Mouse (Mus musculus): ENCODE measurements around the gene Ccdc8. TPM values are rescaled to one million over a fixed set of nuclear protein-coding genes. Genes with fewer than 3 reads are reported as not detected.
A peak's percentile ranks its signal among the peaks of the same experiment; 100 is the strongest.

Gene Ccdc8
- polyA plus RNA-seq, 1 experiment from 2014 or later = 7.8 TPM

DNA sequence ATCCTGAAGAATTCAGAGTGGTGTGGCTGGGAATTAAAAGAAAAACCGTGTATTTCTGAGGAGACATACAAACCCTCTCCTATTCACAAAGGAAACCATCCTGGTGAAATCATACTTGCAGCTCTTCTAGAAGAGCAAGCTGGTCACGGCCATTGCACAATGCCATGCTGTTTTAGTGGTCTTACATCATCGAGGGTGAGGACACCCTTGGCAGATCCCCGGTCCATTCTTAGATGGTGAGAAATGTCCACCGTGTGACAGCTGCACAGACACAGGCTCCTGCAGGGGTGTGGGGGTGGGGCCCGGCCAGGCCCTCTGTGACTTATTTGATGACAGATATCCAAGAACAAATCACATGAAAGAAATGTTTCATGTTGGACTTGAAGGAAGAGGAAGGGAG lies 18.5 kb upstream of the Ccdc8 start:
- DNase-seq (ENCODE audit: low spot score) (peak; percentile 95), ATAC-seq (peak; percentile 97)
- Histone ChIP-seq H3K36me3 (ENCODE audit: insufficient read depth, low read length) (no peaks in the 10 kb centered on the region), H3K4me2 (replicated peaks; ENCODE audit: low read depth, low read length) (no peak overlapping the region), H3K9ac (replicated peaks; ENCODE audit: low read depth) (no peak overlapping the region), H3K9me3 (ENCODE audit: low read length) (no peaks in the 10 kb centered on the region), H3K4me3 (ENCODE audit: low read depth, low read length) (no peak overlapping the region), H3K4me1 (ENCODE audit: insufficient read depth, low read depth, low read length) (peaks cover 3% of the 10 kb centered on the region; the same call in 1 of the 2 replicates), H3K27me3 (replicated peaks; ENCODE audit: insufficient read depth, low read length) (no peaks in the 10 kb centered on the region), H3K27ac (ENCODE audit: low read length) (no peak overlapping the region)
- no peak for TF ChIP-seq CTCF (IDR thresholded peaks at IDR 0.05)
- TF ChIP-seq EP300 (IDR thresholded peaks at IDR 0.05) = peak; percentile 80
- 34% methylated on average over 6 of the region's 6 CpGs for WGBS

DNA sequence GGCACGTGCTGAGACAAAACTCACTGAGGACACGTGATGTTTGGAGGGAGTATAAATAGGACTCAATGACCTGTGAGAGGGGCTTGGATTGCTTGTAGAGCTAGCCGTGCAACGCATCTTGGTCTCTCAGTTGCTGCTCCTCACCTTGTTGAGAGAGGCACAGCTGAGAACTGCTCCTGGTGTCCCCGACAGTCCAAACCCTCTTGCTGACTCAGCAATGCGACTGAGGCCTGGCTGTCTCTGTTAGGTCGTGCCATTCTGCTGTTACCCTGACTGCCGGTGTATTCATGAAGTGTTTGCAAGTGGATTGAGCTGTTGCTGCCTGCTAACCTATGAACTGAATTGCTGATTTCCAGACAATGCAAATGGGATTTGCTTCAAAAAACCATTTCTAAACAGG lies 16.2 kb upstream of the Ccdc8 start:
- peaks cover 3% of the 10 kb centered on the region; the same call in 1 of the 2 replicates for H3K4me1 ChIP-seq (ENCODE audit: insufficient read depth, low read depth, low read length)
- no peak overlapping the region for H3K4me2 ChIP-seq (replicated peaks; ENCODE audit: low read depth, low read length)
- DNase-seq (ENCODE audit: low spot score) (no peak), ATAC-seq (no peak)
- no peaks in the 10 kb centered on the region for H3K36me3 ChIP-seq (ENCODE audit: insufficient read depth, low read length)
- H3K4me3 ChIP-seq (ENCODE audit: low read depth, low read length) = no peak overlapping the region
- no peak overlapping the region for H3K27ac ChIP-seq (ENCODE audit: low read length)
- TF ChIP-seq EP300 (IDR thresholded peaks at IDR 0.05) = no peak
- TF ChIP-seq CTCF (IDR thresholded peaks at IDR 0.05) = no peak
- no peaks in the 10 kb centered on the region for H3K27me3 ChIP-seq (replicated peaks; ENCODE audit: insufficient read depth, low read length)
- H3K9ac ChIP-seq (replicated peaks; ENCODE audit: low read depth) = no peak overlapping the region
- 44% methylated on average over 8 of the region's 8 CpGs for WGBS
- H3K9me3 ChIP-seq (ENCODE audit: low read length) = no peaks in the 10 kb centered on the region

DNA sequence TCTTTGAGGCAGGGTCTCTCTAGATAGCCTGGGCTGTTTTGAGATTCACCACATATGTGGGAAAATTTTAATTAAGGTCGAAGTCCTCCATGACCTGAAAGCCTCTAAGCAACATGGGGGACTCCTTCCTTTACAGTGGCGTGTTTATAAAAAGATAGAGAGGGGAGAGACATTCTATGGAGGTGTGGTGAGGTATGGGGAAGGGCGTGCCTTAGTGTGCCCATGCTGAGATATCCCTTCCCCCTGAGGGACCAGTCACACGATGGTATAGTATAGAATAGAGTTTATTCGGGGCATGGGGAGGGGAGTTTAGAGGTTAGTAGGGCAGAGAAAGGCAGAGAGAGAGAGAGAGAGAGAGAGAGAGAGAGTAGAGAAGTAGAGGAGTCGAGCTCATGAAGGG lies 14.3 kb upstream of the Ccdc8 start:
- TF ChIP-seq CTCF (IDR thresholded peaks at IDR 0.05) (no peak), EP300 (IDR thresholded peaks at IDR 0.05) (no peak)
- H3K4me2 ChIP-seq (replicated peaks; ENCODE audit: low read depth, low read length) = no peak overlapping the region
- H3K27ac ChIP-seq (ENCODE audit: low read length) = no peak overlapping the region
- H3K9ac ChIP-seq (replicated peaks; ENCODE audit: low read depth) = no peak overlapping the region
- no peak overlapping the region for H3K4me3 ChIP-seq (ENCODE audit: low read depth, low read length)
- no peaks in the 10 kb centered on the region for H3K27me3 ChIP-seq (replicated peaks; ENCODE audit: insufficient read depth, low read length)
- ATAC-seq = no peak
- DNase-seq (ENCODE audit: low spot score) = no peak
- WGBS = 63% methylated on average over 6 of the region's 6 CpGs
- H3K9me3 ChIP-seq (ENCODE audit: low read length) = no peaks in the 10 kb centered on the region
- no peaks in the 10 kb centered on the region for H3K36me3 ChIP-seq (ENCODE audit: insufficient read depth, low read length)
- H3K4me1 ChIP-seq (ENCODE audit: insufficient read depth, low read depth, low read length) = peaks cover 3% of the 10 kb centered on the region; the same call in 1 of the 2 replicates

DNA sequence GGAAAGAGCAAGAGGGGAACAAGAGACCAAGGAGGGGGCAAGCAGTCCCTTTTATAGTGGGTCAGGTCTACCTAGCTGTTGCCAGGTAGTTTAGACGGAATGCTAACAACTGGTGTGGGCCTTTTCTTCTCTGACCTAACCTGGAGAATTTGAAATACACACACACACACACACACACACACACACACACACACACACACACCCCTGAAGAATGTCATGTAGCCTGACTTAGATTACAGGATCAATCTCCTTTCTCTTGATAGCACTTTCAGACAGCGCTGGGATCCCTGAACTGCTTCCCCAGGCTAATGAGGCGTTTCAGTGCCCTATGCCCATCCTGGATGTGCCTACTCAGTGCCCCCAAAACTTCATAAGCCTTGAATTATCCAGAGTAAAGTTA lies 13.9 kb upstream of the Ccdc8 start:
- WGBS = 89% methylated on average over 3 of the region's 3 CpGs
- Histone ChIP-seq H3K27me3 (replicated peaks; ENCODE audit: insufficient read depth, low read length) (no peaks in the 10 kb centered on the region), H3K4me2 (replicated peaks; ENCODE audit: low read depth, low read length) (no peak overlapping the region)

DNA sequence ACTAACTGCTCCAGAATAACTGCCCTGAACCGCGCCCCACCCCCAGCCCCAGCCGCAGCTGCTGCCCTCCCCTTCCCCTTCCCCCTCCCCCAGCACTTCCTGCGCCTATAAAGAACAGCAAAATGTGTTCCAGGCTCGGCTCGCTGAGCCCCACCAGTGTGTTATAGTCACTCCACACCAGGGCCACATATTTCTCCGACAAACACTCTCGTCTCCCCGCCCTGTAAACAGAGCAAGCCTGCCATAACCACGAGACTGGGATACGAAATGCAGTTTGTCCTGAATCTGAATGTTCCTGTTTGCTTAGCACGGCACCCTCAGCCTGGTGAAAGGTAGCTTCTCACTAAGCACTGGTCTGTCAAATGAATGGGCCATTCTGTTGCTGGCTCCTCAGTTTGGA lies 12.2 kb upstream of the Ccdc8 start:
- WGBS = under 1% methylated on average over 12 of the region's 12 CpGs
- TF ChIP-seq EP300 (IDR thresholded peaks at IDR 0.05) = no peak
- no peak for TF ChIP-seq CTCF (IDR thresholded peaks at IDR 0.05)
- peak overlapping the region; percentile 73 for H3K27ac ChIP-seq (ENCODE audit: low read length)
- no peaks in the 10 kb centered on the region for H3K36me3 ChIP-seq (ENCODE audit: insufficient read depth, low read length)
- peak overlapping the region; percentile 15; the same call in 1 of the 2 replicates for H3K4me3 ChIP-seq (ENCODE audit: low read depth, low read length)
- H3K4me2 ChIP-seq (replicated peaks; ENCODE audit: low read depth, low read length) = peak overlapping the region; percentile 47
- DNase-seq (ENCODE audit: low spot score) (peak; percentile 75), ATAC-seq (peak; percentile 71)
- peaks cover 3% of the 10 kb centered on the region; the same call in 1 of the 2 replicates for H3K4me1 ChIP-seq (ENCODE audit: insufficient read depth, low read depth, low read length)
- no peaks in the 10 kb centered on the region for H3K9me3 ChIP-seq (ENCODE audit: low read length)
- H3K9ac ChIP-seq (replicated peaks; ENCODE audit: low read depth) = no peak overlapping the region
- H3K27me3 ChIP-seq (replicated peaks; ENCODE audit: insufficient read depth, low read length) = no peaks in the 10 kb centered on the region

More for the DNA sequence above, 13.9 kb upstream of the Ccdc8 start:
- Histone ChIP-seq H3K9me3 (ENCODE audit: low read length) (no peaks in the 10 kb centered on the region), H3K9ac (replicated peaks; ENCODE audit: low read depth) (no peak overlapping the region), H3K36me3 (ENCODE audit: insufficient read depth, low read length) (no peaks in the 10 kb centered on the region), H3K4me1 (ENCODE audit: insufficient read depth, low read depth, low read length) (peaks cover 3% of the 10 kb centered on the region; the same call in 1 of the 2 replicates), H3K27ac (ENCODE audit: low read length) (no peak overlapping the region), H3K4me3 (ENCODE audit: low read depth, low read length) (no peak overlapping the region)
- ATAC-seq (no peak), DNase-seq (ENCODE audit: low spot score) (no peak)
- TF ChIP-seq EP300 (IDR thresholded peaks at IDR 0.05) (no peak), CTCF (IDR thresholded peaks at IDR 0.05) (no peak)

DNA sequence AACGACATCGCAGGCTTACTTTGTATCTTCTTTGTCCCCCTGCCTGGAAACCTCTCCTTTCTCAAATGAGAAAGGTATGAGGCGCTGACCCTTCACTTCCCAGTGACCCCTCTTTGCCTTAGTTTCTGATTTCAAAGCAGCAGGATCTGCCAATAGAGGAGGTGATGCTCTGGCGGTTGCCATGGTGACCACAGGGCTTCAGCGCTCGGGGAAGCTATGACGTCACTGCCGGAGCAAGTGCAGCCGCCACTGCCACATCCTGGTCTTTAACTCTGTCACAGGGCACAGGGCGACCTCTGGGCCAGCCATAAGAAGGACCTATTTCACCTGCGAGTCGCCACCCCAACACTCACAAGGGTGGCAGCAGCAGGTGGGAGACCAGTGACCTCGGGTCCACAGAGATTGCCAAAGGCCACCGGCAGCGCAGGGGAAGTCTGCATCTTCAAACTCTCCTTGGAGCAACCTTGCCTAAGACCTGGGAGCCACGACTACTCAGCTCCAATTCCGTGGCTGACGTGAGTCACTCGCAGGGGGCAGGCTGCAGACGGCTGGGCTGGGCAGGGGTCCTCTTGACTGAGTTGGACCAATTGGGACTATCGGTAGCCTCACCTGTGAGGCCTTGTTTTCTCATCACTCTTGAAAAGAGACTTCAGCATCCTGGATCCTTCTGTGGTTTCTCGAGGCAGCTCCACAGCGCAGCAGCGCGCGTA lies 9.5 kb upstream of the Ccdc8 start, which contains the start of gene Gm42372:
Gene Gm42372 (plus strand): TSS at position 228 of the 710 bp plus-strand sequence.
- peak; percentile 59 for DNase-seq (ENCODE audit: low spot score)

More for the DNA sequence above, 9.5 kb upstream of the Ccdc8 start, which contains the start of gene Gm42372:
- TF ChIP-seq EP300 (IDR thresholded peaks at IDR 0.05) (no peak), CTCF (IDR thresholded peaks at IDR 0.05) (no peak)
- H3K27me3 ChIP-seq (replicated peaks; ENCODE audit: insufficient read depth, low read length) = no peaks in the 10 kb centered on the region
- H3K4me1 ChIP-seq (ENCODE audit: insufficient read depth, low read depth, low read length) = no peaks in the 10 kb centered on the region
- H3K36me3 ChIP-seq (ENCODE audit: insufficient read depth, low read length) = no peaks in the 10 kb centered on the region
- 29% methylated on average over 26 of the region's 26 CpGs for WGBS
- ATAC-seq = no peak
- no peak within 1 kb of the TSS for H3K4me2 ChIP-seq (replicated peaks; ENCODE audit: low read depth, low read length)
- no peak within 1 kb of the TSS for H3K4me3 ChIP-seq (ENCODE audit: low read depth, low read length)
- no peak within 1 kb of the TSS for H3K27ac ChIP-seq (ENCODE audit: low read length)
- no peaks in the 10 kb centered on the region for H3K9me3 ChIP-seq (ENCODE audit: low read length)
- no peak within 1 kb of the TSS for H3K9ac ChIP-seq (replicated peaks; ENCODE audit: low read depth)
